Mouse (Mus musculus): ENCODE results near the gene Fgd2. TPM values are rescaled to one million over a fixed set of nuclear protein-coding genes. Genes with fewer than 3 reads are reported as not detected.

Gene Fgd2
- polyA plus RNA-seq, 1 experiment from 2014 or later: 6.5 TPM

DNA sequence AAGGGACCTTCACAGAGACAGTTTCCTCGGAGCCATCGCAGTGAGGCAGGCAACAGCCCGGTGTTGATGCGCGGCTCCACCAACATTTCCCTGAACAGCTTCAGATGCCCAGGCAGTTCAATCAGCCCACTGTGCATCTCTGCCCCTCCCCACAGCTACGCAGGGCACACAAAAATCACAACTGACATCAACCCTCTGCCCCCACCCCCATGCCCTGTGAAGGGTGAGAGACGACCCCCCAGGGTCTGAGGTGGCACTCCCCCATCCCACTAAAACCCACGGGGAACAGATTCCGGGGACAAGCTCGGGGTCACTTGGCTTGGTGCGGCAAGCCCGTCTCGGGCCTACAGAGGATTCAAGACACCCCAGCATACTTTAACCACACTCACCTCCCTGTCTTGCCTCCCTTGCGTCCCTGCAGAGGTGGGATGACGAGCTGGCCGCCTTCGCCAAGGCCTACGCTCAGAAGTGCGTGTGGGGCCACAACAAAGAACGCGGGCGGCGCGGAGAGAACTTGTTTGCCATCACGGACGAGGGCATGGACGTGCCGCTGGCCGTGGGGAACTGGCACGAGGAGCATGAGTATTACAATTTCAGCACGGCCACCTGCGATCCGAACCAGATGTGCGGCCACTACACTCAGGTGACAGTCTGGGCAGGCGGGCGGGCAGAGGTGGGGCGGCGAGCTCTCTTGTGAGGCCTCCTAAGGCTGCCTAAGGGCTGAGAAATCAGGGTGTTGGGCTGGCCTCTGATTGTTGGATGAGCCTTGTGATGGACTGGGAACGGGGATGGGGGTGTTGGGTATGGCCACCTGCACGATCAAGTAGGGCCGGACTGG is 38.7 kb upstream of the Fgd2 start:
- 61% methylated on average over 41 of the region's 41 CpGs for WGBS (ENCODE audit: insufficient replicate concordance)
- 0 out of 2 replicates have a peak, but pooled peaks have one; percentile 37 for ATAC-seq (ENCODE audit: insufficient read depth)
- no peak overlapping the region for H3K9ac ChIP-seq
- H3K36me3 ChIP-seq (replicated peaks): no peaks in the 10 kb centered on the region
- H3K9me3 ChIP-seq (replicated peaks): no peaks in the 10 kb centered on the region
- H3K4me2 ChIP-seq: peak overlapping the region; percentile 15; the same call in 1 of the 2 replicates
- no peak overlapping the region for H3K27ac ChIP-seq (replicated peaks)
- no peak overlapping the region for H3K4me3 ChIP-seq (replicated peaks)
- peaks cover 57% of the 10 kb centered on the region for H3K27me3 ChIP-seq
- H3K4me1 ChIP-seq (replicated peaks): peaks cover 28% of the 10 kb centered on the region

DNA sequence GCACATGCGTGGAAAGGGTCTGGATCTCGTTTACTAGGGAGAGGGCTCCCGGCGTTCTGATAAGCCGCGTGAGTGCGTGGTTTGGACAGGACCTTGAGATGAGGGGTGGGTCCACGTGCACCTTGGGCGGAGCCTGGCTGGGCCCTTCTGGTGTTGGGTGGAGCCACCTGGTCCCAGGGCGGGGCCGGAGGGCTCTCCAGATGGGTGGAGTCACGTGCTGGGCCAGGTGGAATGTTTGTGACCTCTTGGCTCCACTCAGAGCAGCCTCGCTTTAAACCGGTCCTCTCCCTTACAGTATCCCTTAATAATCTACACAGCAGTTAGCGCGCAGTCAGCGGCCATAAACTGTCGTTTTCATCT is 38.1 kb upstream of the Fgd2 start:
- H3K4me3 ChIP-seq (replicated peaks): no peak overlapping the region
- no peaks in the 10 kb centered on the region for H3K9me3 ChIP-seq (replicated peaks)
- no peaks in the 10 kb centered on the region for H3K36me3 ChIP-seq (replicated peaks)
- peaks cover 63% of the 10 kb centered on the region for H3K27me3 ChIP-seq
- 0 out of 2 replicates have a peak, but pooled peaks have one; percentile 22 for ATAC-seq (ENCODE audit: insufficient read depth)
- H3K27ac ChIP-seq (replicated peaks): no peak overlapping the region
- H3K9ac ChIP-seq: no peak overlapping the region
- WGBS (ENCODE audit: insufficient replicate concordance): 48% methylated on average over 18 of the region's 18 CpGs
- peaks cover 28% of the 10 kb centered on the region for H3K4me1 ChIP-seq (replicated peaks)
- peak overlapping the region; percentile 15; the same call in 1 of the 2 replicates for H3K4me2 ChIP-seq

DNA sequence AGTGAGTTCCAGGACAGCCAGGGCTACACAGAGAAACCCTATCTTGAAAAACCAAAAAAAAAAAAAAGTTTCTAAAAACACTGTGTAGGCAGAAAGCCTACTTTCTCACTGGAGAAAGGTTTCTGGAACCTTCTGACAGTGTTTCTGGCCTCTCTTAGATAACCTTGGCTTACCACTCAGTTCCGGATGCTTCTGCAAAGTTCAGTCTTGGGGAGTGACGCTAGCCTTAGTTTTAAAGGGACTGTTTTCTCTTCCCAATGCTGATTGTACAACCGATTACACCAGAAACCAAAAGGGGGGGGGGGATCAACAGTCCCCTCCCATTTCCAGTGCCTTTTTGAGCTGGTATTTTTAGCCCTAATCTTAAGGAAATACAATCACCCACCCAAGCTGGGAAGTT is 37.1 kb upstream of the Fgd2 start:
- peaks cover 65% of the 10 kb centered on the region for H3K27me3 ChIP-seq
- 33% methylated on average over 3 of the region's 3 CpGs for WGBS (ENCODE audit: insufficient replicate concordance)
- H3K4me2 ChIP-seq: no peak overlapping the region
- no peak overlapping the region for H3K4me3 ChIP-seq (replicated peaks)
- ATAC-seq (ENCODE audit: insufficient read depth): no peak
- H3K36me3 ChIP-seq (replicated peaks): no peaks in the 10 kb centered on the region
- H3K9me3 ChIP-seq (replicated peaks): no peaks in the 10 kb centered on the region
- no peak overlapping the region for H3K27ac ChIP-seq (replicated peaks)
- no peak overlapping the region for H3K9ac ChIP-seq
- H3K4me1 ChIP-seq (replicated peaks): peaks cover 28% of the 10 kb centered on the region

DNA sequence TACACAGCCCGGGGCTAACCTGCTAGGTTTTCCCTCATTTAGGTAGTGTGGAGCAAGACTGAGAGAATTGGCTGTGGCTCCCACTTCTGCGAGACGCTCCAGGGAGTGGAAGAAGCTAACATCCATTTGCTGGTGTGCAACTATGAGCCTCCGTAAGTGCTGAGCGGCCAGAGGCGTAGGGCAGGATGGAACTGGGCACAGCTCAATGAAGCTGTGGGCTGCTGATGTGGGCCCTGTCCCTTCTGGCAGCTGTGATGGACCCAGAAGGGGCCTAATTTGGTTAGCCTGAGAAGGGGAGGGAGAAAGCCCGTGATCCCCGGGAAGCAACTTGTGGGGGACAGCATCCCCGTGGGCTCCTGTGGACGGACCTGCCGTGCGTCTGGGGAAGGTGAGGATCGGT is 34.9 kb upstream of the Fgd2 start:
- Histone ChIP-seq H3K9ac (no peak overlapping the region), H3K4me2 (no peak overlapping the region)

DNA sequence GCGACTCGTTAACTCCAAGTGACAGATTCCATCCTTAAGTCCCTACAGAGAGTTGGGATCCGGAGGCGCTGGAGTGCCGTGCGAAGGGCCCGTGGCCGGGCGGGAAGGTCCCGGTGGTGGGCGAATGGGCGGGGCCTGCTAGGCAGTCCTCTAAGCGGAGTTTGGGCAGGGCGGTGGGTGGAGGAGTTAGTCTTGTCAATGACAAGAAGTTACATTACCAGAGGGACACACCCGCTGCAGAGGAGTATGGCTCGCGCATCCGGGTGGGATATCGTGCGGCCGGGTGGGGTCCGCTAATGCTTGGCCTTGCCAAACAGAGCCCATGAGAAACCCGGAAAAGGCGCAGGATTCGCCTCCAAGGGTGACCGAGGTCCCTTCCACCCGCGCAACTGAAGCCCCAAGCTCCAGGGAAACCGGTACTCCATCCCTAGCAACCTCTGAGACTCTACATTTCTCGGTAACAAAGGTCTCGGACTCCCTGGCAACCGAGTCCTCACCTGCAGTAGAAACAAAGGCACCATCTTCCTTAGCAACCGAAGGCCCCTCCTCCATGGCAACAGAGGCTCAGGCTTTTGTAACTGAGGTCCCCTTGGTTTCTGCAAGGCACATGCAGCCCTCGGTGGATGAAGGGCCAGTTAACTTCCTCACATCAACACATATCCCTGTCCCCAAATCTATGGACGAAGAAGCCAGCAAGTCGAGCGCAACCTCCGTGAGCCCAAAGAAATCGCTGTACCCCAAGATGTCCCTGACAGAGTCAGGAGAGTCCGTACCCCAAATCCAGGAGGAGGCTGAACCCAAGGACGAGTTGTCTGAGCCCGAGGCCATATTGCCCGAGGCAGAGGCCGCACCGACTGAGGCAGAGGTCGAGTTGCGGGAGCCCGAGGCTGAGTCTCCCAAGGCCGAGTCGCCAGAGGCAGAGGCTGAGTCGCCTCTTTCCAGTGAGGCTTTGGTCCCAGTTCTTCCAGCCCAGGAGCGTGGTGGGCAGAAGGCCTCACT is 33.9 kb upstream of the Fgd2 start:
- no peak overlapping the region for H3K27ac ChIP-seq (replicated peaks)
- ATAC-seq (ENCODE audit: insufficient read depth): no peak
- no peak overlapping the region for H3K4me2 ChIP-seq
- no peak overlapping the region for H3K9ac ChIP-seq
- peaks cover 14% of the 10 kb centered on the region for H3K4me1 ChIP-seq (replicated peaks)
- 37% methylated on average over 52 of the region's 52 CpGs for WGBS (ENCODE audit: insufficient replicate concordance)
- no peak overlapping the region for H3K4me3 ChIP-seq (replicated peaks)
- H3K9me3 ChIP-seq (replicated peaks): no peaks in the 10 kb centered on the region
- H3K27me3 ChIP-seq: peaks cover 36% of the 10 kb centered on the region
- H3K36me3 ChIP-seq (replicated peaks): peaks cover 13% of the 10 kb centered on the region; the same call in 1 of the 2 replicates

More for the DNA sequence above, 34.9 kb upstream of the Fgd2 start:
- Histone ChIP-seq H3K36me3 (replicated peaks) (0 out of 2 replicates have a peak, but pooled peaks cover 5% of the 10 kb centered on the region), H3K4me1 (replicated peaks) (peaks cover 9% of the 10 kb centered on the region), H3K9me3 (replicated peaks) (no peaks in the 10 kb centered on the region), H3K27me3 (peaks cover 46% of the 10 kb centered on the region), H3K4me3 (replicated peaks) (no peak overlapping the region), H3K27ac (replicated peaks) (no peak overlapping the region)
- no peak for ATAC-seq (ENCODE audit: insufficient read depth)
- 70% methylated on average over 13 of the region's 13 CpGs for WGBS (ENCODE audit: insufficient replicate concordance)

DNA sequence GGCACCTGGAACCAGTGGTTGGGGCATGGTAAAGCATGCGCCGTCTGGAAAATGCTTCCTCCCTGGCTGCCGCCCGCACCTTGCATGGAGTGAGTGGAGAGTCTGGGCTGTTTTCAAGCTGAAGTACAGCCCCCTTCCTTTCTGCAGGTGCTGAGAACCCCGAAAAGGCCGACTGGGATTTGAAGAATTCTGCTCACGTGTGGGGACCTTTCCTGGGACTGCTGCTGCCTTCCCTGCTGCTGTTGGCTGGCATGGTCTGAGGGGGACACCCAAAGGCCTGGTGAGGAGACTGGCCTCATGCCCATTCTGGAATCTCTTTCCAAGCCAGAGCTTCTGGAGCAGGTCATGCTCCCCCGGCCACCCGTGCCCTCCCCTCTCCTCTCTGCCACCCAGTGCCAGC is 33.0 kb upstream of the Fgd2 start:
- Histone ChIP-seq H3K9me3 (replicated peaks) (no peaks in the 10 kb centered on the region), H3K4me3 (replicated peaks) (no peak overlapping the region), H3K9ac (no peak overlapping the region), H3K4me1 (replicated peaks) (peaks cover 8% of the 10 kb centered on the region), H3K4me2 (no peak overlapping the region), H3K27ac (replicated peaks) (no peak overlapping the region), H3K27me3 (peaks cover 27% of the 10 kb centered on the region), H3K36me3 (replicated peaks) (peaks cover 21% of the 10 kb centered on the region)
- 79% methylated on average over 9 of the region's 9 CpGs for WGBS (ENCODE audit: insufficient replicate concordance)
- no peak for ATAC-seq (ENCODE audit: insufficient read depth)

DNA sequence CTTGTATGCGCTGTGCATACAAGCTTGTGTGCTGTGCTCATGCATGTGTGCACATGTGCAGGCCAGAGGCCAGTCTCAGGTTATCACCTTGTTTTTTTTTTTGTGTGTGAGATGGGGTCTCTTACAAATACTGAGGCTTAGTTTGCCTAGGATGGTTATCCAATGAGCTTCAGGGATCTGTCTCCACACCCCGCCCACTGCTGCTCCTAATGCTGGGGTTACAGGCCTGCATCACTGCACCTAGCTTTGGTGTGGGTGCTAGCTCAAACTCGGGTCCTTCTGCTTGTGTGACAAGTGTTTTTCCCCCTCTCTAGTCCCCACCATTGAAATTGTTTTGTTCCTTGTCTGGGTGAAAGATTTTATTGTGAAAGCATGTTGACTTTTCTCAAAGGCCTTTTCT is 30.5 kb upstream of the Fgd2 start:
- Histone ChIP-seq H3K27ac (replicated peaks) (no peak overlapping the region), H3K36me3 (replicated peaks) (peaks cover 41% of the 10 kb centered on the region), H3K4me2 (no peak overlapping the region), H3K9ac (no peak overlapping the region), H3K27me3 (peaks cover 22% of the 10 kb centered on the region), H3K4me3 (replicated peaks) (no peak overlapping the region), H3K4me1 (replicated peaks) (peaks cover 5% of the 10 kb centered on the region; the same call in 1 of the 2 replicates), H3K9me3 (replicated peaks) (no peaks in the 10 kb centered on the region)
- 67% methylated on average over 3 of the region's 3 CpGs for WGBS (ENCODE audit: insufficient replicate concordance)
- no peak for ATAC-seq (ENCODE audit: insufficient read depth)

DNA sequence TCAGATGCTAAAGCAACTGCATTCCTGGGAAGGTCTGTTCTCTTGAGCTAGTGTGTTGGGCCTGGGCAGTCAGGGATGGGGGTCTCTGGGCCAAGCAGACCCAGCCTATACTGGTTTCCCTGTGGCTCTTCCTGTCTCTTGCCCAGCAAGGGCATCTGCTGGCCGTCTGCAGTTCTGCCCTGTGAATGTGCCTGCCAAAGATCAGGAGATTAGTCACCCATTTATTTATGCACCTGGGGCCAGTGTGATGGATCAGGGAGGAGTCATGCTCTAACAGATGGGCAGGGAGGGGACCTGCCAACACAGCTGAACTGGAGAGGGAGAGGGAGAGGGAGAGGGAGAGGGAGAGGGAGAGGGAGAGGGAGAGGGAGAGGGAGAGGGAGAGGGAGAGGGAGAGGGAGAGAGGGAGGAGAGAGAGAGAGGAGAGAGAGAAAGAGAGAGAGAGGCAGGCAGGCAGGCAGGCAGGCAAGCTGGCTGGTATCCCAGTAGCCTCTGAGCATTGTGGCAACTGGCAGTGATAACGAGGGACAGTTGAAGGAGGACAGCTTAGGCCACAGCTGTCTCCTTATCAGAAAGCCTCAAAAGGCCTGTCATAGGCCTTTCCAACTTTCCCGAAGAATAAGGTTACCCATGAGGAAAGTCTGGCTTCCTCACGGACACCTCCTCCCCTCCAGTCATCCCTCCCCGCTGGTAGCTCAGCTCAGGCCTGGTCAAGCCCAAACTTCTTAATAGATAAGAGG is 29.9 kb upstream of the Fgd2 start:
- 36% methylated on average over 5 of the region's 5 CpGs for WGBS (ENCODE audit: insufficient replicate concordance)
- ATAC-seq (ENCODE audit: insufficient read depth): no peak
- no peak overlapping the region for H3K4me3 ChIP-seq (replicated peaks)
- peaks cover 20% of the 10 kb centered on the region for H3K27me3 ChIP-seq
- H3K4me1 ChIP-seq (replicated peaks): peaks cover 5% of the 10 kb centered on the region; the same call in 1 of the 2 replicates
- peaks cover 46% of the 10 kb centered on the region for H3K36me3 ChIP-seq (replicated peaks)
- no peak overlapping the region for H3K4me2 ChIP-seq
- no peak overlapping the region for H3K9ac ChIP-seq
- no peak overlapping the region for H3K27ac ChIP-seq (replicated peaks)
- H3K9me3 ChIP-seq (replicated peaks): no peaks in the 10 kb centered on the region

DNA sequence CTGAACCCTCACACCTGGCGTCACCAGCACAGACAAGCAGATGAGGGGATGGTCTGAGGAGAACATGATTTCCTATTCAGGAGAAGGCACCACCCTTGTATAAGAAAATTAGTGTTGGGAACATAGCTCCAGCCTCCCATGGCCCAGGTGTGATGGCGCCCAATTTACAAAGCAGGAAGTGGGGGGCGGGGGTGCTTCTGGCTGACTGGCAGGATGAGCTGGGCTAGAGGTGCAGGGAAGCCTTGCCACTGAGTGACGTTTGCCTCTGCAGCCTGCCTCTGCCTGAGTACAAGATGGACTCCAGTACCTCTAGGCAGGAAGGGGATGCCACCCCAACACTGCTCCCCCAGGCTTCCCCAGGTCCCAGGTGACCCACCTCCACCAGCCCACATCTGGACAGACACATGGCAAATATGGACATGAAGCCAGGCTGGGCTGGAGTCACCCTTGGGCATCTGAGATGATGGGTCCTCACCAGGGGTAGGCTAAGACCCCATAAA is 28.5 kb upstream of the Fgd2 start:
- H3K4me3 ChIP-seq (replicated peaks): no peak overlapping the region
- H3K4me2 ChIP-seq: no peak overlapping the region
- ATAC-seq (ENCODE audit: insufficient read depth): no peak
- H3K36me3 ChIP-seq (replicated peaks): peaks cover 60% of the 10 kb centered on the region
- H3K27me3 ChIP-seq: peaks cover 6% of the 10 kb centered on the region
- WGBS (ENCODE audit: insufficient replicate concordance): 66% methylated on average over 4 of the region's 4 CpGs
- no peak overlapping the region for H3K27ac ChIP-seq (replicated peaks)
- peaks cover 5% of the 10 kb centered on the region; the same call in 1 of the 2 replicates for H3K4me1 ChIP-seq (replicated peaks)
- H3K9me3 ChIP-seq (replicated peaks): no peaks in the 10 kb centered on the region
- no peak overlapping the region for H3K9ac ChIP-seq

DNA sequence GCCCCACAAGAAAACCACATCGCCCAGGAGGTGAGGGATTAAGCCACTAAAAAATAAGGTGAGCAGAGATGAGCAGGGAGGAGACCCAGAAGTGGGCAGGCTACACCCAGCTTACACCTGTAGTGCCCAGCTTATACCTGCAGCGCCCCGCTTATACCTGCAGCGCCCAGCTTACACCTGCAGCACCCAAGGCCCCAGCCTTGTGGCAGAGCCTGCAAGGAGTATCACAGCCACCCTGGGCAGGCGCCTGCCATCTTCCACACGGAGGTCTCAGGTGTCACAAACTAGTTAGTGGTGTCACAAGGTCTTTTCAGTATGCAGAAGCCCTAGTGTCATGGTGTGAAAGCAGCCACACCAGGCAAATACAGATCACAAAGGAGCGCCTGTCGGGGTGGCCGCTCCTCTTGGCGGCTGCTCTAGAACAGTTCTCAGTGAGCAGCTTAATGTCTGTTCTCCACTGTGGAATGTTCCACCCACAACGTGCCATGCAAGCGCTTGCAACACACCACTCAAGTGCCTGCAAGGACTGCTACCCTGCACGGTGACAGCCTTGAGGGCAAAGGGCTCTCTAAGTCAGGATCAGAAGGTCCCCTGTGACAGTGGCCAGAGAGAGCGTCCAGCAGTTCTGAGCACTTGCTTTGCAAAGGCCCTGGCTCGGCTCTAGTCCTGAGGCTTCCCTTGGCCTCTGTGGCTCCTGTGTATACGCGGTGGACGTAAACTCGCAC is 24.3 kb upstream of the Fgd2 start:
- H3K4me1 ChIP-seq (replicated peaks): peaks cover 1% of the 10 kb centered on the region
- H3K27me3 ChIP-seq: no peaks in the 10 kb centered on the region
- H3K9me3 ChIP-seq (replicated peaks): no peaks in the 10 kb centered on the region
- no peak overlapping the region for H3K9ac ChIP-seq
- no peak for ATAC-seq (ENCODE audit: insufficient read depth)
- no peak overlapping the region for H3K4me2 ChIP-seq
- H3K27ac ChIP-seq (replicated peaks): no peak overlapping the region
- H3K4me3 ChIP-seq (replicated peaks): no peak overlapping the region
- H3K36me3 ChIP-seq (replicated peaks): peaks cover 85% of the 10 kb centered on the region
- WGBS (ENCODE audit: insufficient replicate concordance): 80% methylated on average over 19 of the region's 19 CpGs

All from liver, embryonic 15.5 days (tissue).